Mouse (Mus musculus) embryonic facial prominence, embryonic 14.5 days (tissue): ENCODE data around the gene Pex10. TPM values are rescaled to one million over a fixed set of nuclear protein-coding genes. Genes with fewer than 3 reads are reported as not detected.

Source experiments
- polyA plus RNA-seq: library from polyadenylated mRNA; unstranded; fragments of >200 nt; fragmentation: Nextera tagmentation; extraction: Ambion mirVana; gene quantifications from 2 replicates; pipeline ENCODE4 v1.2.1, GENCODE M21; 2014

Gene Pex10
- polyA plus RNA-seq, 1 experiment from 2014 or later, result 7.3 TPM

Other genes with a start within 250 kb of the Pex10 start
- gene Ttc34, start 229.6 kb upstream of the Pex10 start, polyA plus RNA-seq, result 0.22 and 0.45 TPM in 2 replicates
- gene Mmel1, start 197.4 kb upstream of the Pex10 start, polyA plus RNA-seq, result 0.32 and 0.45 TPM in 2 replicates
- 50.3 and 52.1 TPM in 2 replicates for gene Fam213b, start 167.9 kb upstream of the Pex10 start, polyA plus RNA-seq
- 0.98 and 1.3 TPM in 2 replicates for gene Tnfrsf14, start 138.5 kb upstream of the Pex10 start, polyA plus RNA-seq
- 2.1 and 2.8 TPM in 2 replicates for gene Hes5, start 106.1 kb upstream of the Pex10 start, polyA plus RNA-seq
- 34.5 and 38.8 TPM in 2 replicates for gene Pank4, start 102.9 kb upstream of the Pex10 start, polyA plus RNA-seq
- gene Plch2, start 10.2 kb upstream of the Pex10 start, polyA plus RNA-seq, result 9.8 and 11.2 TPM in 2 replicates
- gene Rer1, start 19.4 kb downstream of the Pex10 start, polyA plus RNA-seq, result 180 and 187 TPM in 2 replicates
- 3.9 and 4.7 TPM in 2 replicates for gene Morn1, start 19.6 kb downstream of the Pex10 start, polyA plus RNA-seq
- 34.1 and 34.9 TPM in 2 replicates for gene Ski, start 155.6 kb downstream of the Pex10 start, polyA plus RNA-seq
- 66.1 and 68.5 TPM in 2 replicates for gene Faap20, start 182.8 kb downstream of the Pex10 start, polyA plus RNA-seq